Mouse (Mus musculus): ENCODE results near the gene Tnfrsf1b.

GRCm38 (mm10) chr4:145230647-145231046 lies 16.0 kb downstream of the Tnfrsf1b start:
- TF ChIP-seq POLR2A (IDR thresholded peaks at IDR 0.05; ENCODE audit: insufficient read length, low read depth) (no peak), POLR2AphosphoS2 (IDR thresholded peaks at IDR 0.05; ENCODE audit: insufficient read length, low read depth) (no peak), REST (IDR thresholded peaks at IDR 0.05; ENCODE audit: insufficient read depth, insufficient read length) (no peak), USF1 (IDR thresholded peaks at IDR 0.05; ENCODE audit: low read depth) (no peak), TCF3 (IDR thresholded peaks at IDR 0.05; ENCODE audit: insufficient read length, low read depth) (no peak), MAX (IDR thresholded peaks at IDR 0.05; ENCODE audit: low read depth) (no peak), E2F4 (IDR thresholded peaks at IDR 0.05; ENCODE audit: insufficient read depth) (no peak)
